Mouse (Mus musculus): ENCODE measurements around the gene Auh. TPM values are rescaled to one million over a fixed set of nuclear protein-coding genes. Genes with fewer than 3 reads are reported as not detected.

The Auh gene
- polyA plus RNA-seq, 1 experiment from 2014 or later, result 45.1 TPM

DNA sequence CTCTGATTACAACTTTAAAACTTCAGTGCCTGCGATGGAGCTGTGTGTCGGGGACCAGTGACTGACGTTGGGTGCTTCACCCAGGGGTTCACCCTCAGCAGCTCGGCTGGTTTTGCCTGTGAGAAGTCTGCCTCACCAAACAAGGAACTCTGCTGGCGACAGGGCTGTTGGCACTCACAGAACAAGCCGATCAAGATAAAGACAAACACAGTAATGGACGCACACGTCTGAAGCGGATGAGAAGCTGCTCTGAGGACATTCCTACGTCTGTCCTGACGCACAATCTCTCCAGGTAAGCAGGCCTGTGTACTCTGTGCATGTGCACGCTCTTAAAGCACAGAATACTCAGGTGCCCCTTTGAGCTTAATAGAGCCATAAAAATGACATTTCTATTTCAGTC lies 71.1 kb downstream of the Auh start:
- ATAC-seq, result 0 out of 2 replicates have a peak, but pooled peaks have one; percentile 23
- WGBS, result 69% methylated on average over 12 of the region's 12 CpGs
- H3K4me3 ChIP-seq (ENCODE audit: low read length), result no peak overlapping the region

DNA sequence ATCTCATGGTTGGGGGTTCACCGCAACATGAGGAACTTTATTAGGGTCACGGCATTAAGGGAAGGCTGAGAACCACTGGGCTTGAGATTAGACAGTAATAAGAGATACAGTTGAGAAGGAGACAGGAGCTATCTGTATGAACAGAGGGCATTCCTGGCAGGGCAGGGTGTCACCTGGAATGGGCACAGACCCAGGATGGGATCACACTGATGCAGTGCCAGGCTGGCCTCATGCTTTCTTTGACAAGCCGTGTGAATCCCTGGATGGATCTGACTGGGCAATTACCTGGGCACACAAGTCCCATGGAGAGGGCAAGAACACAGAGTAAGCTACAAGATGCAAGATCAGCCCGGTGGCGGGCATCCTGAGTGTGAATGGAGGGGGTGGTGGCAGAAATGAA lies 71.7 kb downstream of the Auh start:
- 94% methylated on average over 5 of the region's 5 CpGs for WGBS
- Histone ChIP-seq H3K27me3 (replicated peaks; ENCODE audit: control insufficient read depth, insufficient read depth, low read length) (no peaks in the 10 kb centered on the region), H3K9me3 (ENCODE audit: control insufficient read depth, low read length) (no peaks in the 10 kb centered on the region), H3K36me3 (ENCODE audit: control insufficient read depth, insufficient read depth, low read length) (no peaks in the 10 kb centered on the region), H3K4me1 (ENCODE audit: control insufficient read depth, insufficient read depth, low read length) (no peaks in the 10 kb centered on the region; the same call in 1 of the 2 replicates), H3K4me3 (ENCODE audit: low read length) (no peak overlapping the region), H3K27ac (ENCODE audit: low read length) (no peak overlapping the region), H3K9ac (ENCODE audit: low read depth, low read length) (no peak overlapping the region), H3K4me2 (ENCODE audit: low read depth, low read length) (no peak overlapping the region)
- no peak for ATAC-seq

More for the DNA sequence above, 71.1 kb downstream of the Auh start:
- H3K9me3 ChIP-seq (ENCODE audit: control insufficient read depth, low read length), result no peaks in the 10 kb centered on the region
- no peaks in the 10 kb centered on the region for H3K36me3 ChIP-seq (ENCODE audit: control insufficient read depth, insufficient read depth, low read length)
- no peaks in the 10 kb centered on the region for H3K27me3 ChIP-seq (replicated peaks; ENCODE audit: control insufficient read depth, insufficient read depth, low read length)
- no peak overlapping the region for H3K27ac ChIP-seq (ENCODE audit: low read length)
- no peaks in the 10 kb centered on the region; the same call in 1 of the 2 replicates for H3K4me1 ChIP-seq (ENCODE audit: control insufficient read depth, insufficient read depth, low read length)
- no peak overlapping the region for H3K9ac ChIP-seq (ENCODE audit: low read depth, low read length)
- no peak overlapping the region for H3K4me2 ChIP-seq (ENCODE audit: low read depth, low read length)

GRCm38 (mm10) chr13:52853536-52853935 lies 75.9 kb downstream of the Auh start:
- no peak for ATAC-seq
- H3K27ac ChIP-seq (ENCODE audit: low read length), result no peak overlapping the region
- no peaks in the 10 kb centered on the region for H3K27me3 ChIP-seq (replicated peaks; ENCODE audit: control insufficient read depth, insufficient read depth, low read length)
- no peak overlapping the region for H3K4me2 ChIP-seq (ENCODE audit: low read depth, low read length)
- H3K9me3 ChIP-seq (ENCODE audit: control insufficient read depth, low read length), result no peaks in the 10 kb centered on the region
- H3K4me3 ChIP-seq (ENCODE audit: low read length), result no peak overlapping the region
- H3K9ac ChIP-seq (ENCODE audit: low read depth, low read length), result no peak overlapping the region
- peaks cover 6% of the 10 kb centered on the region; the same call in 1 of the 2 replicates for H3K4me1 ChIP-seq (ENCODE audit: control insufficient read depth, insufficient read depth, low read length)
- no peaks in the 10 kb centered on the region for H3K36me3 ChIP-seq (ENCODE audit: control insufficient read depth, insufficient read depth, low read length)
- 63% methylated on average over 1 of the region's 1 CpGs for WGBS

DNA sequence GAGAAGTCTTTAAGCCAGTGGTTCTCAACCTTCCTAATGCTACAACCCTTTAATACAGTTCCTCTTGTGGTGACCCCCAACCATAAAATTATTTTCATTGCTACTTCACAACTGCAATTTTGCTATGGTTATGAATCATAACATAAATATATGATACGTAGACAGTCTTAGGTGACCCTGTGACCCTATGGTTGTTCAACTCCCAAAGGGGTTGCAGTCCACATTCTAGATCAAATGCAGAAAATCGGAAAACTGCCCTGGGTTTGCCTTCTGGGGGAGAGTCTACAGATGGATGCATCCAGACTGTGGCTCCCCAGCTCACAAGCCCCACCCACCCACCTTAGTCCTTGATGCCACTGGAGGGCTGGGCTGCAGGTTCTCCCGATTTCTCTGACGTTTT lies 77.6 kb downstream of the Auh start:
- H3K9me3 ChIP-seq (ENCODE audit: control insufficient read depth, low read length), result no peaks in the 10 kb centered on the region

GRCm38 (mm10) chr13:52850024-52850723 lies 79.3 kb downstream of the Auh start:
- H3K27me3 ChIP-seq (replicated peaks; ENCODE audit: control insufficient read depth, insufficient read depth, low read length), result no peaks in the 10 kb centered on the region
- WGBS, result 72% methylated on average over 15 of the region's 15 CpGs
- no peak overlapping the region for H3K4me3 ChIP-seq (ENCODE audit: low read length)
- H3K36me3 ChIP-seq (ENCODE audit: control insufficient read depth, insufficient read depth, low read length), result no peaks in the 10 kb centered on the region
- H3K9me3 ChIP-seq (ENCODE audit: control insufficient read depth, low read length), result no peaks in the 10 kb centered on the region
- H3K4me1 ChIP-seq (ENCODE audit: control insufficient read depth, insufficient read depth, low read length), result peaks cover 6% of the 10 kb centered on the region; the same call in 1 of the 2 replicates
- ATAC-seq, result peak; percentile 76
- H3K9ac ChIP-seq (ENCODE audit: low read depth, low read length), result no peak overlapping the region
- no peak overlapping the region for H3K4me2 ChIP-seq (ENCODE audit: low read depth, low read length)
- H3K27ac ChIP-seq (ENCODE audit: low read length), result no peak overlapping the region

More for the DNA sequence above, 77.6 kb downstream of the Auh start:
- no peak overlapping the region for H3K4me3 ChIP-seq (ENCODE audit: low read length)
- peaks cover 6% of the 10 kb centered on the region; the same call in 1 of the 2 replicates for H3K4me1 ChIP-seq (ENCODE audit: control insufficient read depth, insufficient read depth, low read length)
- no peak for ATAC-seq
- no peak overlapping the region for H3K4me2 ChIP-seq (ENCODE audit: low read depth, low read length)
- H3K27ac ChIP-seq (ENCODE audit: low read length), result no peak overlapping the region
- H3K27me3 ChIP-seq (replicated peaks; ENCODE audit: control insufficient read depth, insufficient read depth, low read length), result no peaks in the 10 kb centered on the region
- WGBS, result 81% methylated on average over 4 of the region's 4 CpGs
- no peaks in the 10 kb centered on the region for H3K36me3 ChIP-seq (ENCODE audit: control insufficient read depth, insufficient read depth, low read length)
- H3K9ac ChIP-seq (ENCODE audit: low read depth, low read length), result no peak overlapping the region

- no peaks in the 10 kb centered on the region for H3K36me3 ChIP-seq (ENCODE audit: control insufficient read depth, insufficient read depth, low read length)
- H3K9ac ChIP-seq (ENCODE audit: low read depth, low read length), result no peak overlapping the region
- H3K4me1 ChIP-seq (ENCODE audit: control insufficient read depth, insufficient read depth, low read length), result peaks cover 6% of the 10 kb centered on the region; the same call in 1 of the 2 replicates
- ATAC-seq, result peak; percentile 31; the same call in 1 of the 2 replicates
- H3K9me3 ChIP-seq (ENCODE audit: control insufficient read depth, low read length), result no peaks in the 10 kb centered on the region
- 78% methylated on average over 9 of the region's 9 CpGs for WGBS
- H3K27ac ChIP-seq (ENCODE audit: low read length), result no peak overlapping the region
- no peak overlapping the region for H3K4me2 ChIP-seq (ENCODE audit: low read depth, low read length)
- no peak overlapping the region for H3K4me3 ChIP-seq (ENCODE audit: low read length)
- no peaks in the 10 kb centered on the region for H3K27me3 ChIP-seq (replicated peaks; ENCODE audit: control insufficient read depth, insufficient read depth, low read length)
Observed at GRCm38 (mm10) chr13:52849394-52849801, 80.1 kb downstream of the Auh start.

DNA sequence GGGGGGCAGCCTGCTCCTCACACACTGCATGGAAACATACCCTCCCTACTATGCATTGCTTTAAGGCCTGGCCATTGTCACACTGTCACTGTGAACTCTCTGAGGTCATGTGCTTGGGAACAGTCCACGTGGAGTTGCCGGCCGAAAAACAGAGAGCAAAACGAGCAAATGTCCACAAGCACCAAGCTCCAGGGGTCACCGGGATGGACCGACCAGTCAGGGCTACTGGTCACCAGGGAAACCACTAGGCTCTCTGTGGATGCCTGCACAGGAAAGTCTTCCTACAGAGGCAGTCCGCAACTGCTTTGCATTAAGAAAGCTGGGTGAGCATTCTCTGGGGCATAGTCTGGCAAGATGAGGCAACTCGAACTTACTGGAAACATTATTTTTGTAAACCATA lies 82.0 kb downstream of the Auh start:
- H3K36me3 ChIP-seq (ENCODE audit: control insufficient read depth, insufficient read depth, low read length), result no peaks in the 10 kb centered on the region
- no peaks in the 10 kb centered on the region for H3K9me3 ChIP-seq (ENCODE audit: control insufficient read depth, low read length)
- no peak overlapping the region for H3K4me2 ChIP-seq (ENCODE audit: low read depth, low read length)
- no peak for ATAC-seq
- H3K9ac ChIP-seq (ENCODE audit: low read depth, low read length), result no peak overlapping the region
- H3K27ac ChIP-seq (ENCODE audit: low read length), result no peak overlapping the region
- H3K4me1 ChIP-seq (ENCODE audit: control insufficient read depth, insufficient read depth, low read length), result peaks cover 17% of the 10 kb centered on the region
- no peak overlapping the region for H3K4me3 ChIP-seq (ENCODE audit: low read length)
- WGBS, result 75% methylated on average over 8 of the region's 8 CpGs
- no peaks in the 10 kb centered on the region for H3K27me3 ChIP-seq (replicated peaks; ENCODE audit: control insufficient read depth, insufficient read depth, low read length)

GRCm38 (mm10) chr13:52847071-52847470 lies 82.4 kb downstream of the Auh start:
- ATAC-seq, result no peak
- Histone ChIP-seq H3K9me3 (ENCODE audit: control insufficient read depth, low read length) (no peaks in the 10 kb centered on the region), H3K36me3 (ENCODE audit: control insufficient read depth, insufficient read depth, low read length) (no peaks in the 10 kb centered on the region), H3K27ac (ENCODE audit: low read length) (no peak overlapping the region), H3K4me3 (ENCODE audit: low read length) (no peak overlapping the region), H3K27me3 (replicated peaks; ENCODE audit: control insufficient read depth, insufficient read depth, low read length) (no peaks in the 10 kb centered on the region), H3K4me1 (ENCODE audit: control insufficient read depth, insufficient read depth, low read length) (peaks cover 17% of the 10 kb centered on the region), H3K9ac (ENCODE audit: low read depth, low read length) (no peak overlapping the region), H3K4me2 (ENCODE audit: low read depth, low read length) (no peak overlapping the region)
- 87% methylated on average over 17 of the region's 17 CpGs for WGBS

DNA sequence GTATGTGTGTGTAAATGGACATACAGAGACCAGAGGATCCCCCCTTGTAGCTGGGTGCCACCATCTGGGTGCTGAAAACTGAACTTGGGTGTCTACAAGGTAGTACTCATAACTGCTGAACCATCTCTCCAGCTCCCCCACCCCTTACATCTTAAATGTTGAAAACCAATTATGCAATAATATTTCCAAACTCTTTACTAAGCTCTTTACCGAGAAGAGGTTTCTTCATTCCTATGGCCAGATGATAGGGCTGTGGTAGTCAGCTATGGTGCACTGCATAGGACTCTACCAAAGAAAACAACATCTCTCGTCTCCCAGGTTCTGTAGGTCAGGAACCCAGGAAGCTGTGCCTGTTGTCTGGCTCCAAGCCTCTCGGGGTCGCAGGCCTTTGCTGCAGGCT lies 83.9 kb downstream of the Auh start:
- Histone ChIP-seq H3K36me3 (ENCODE audit: control insufficient read depth, insufficient read depth, low read length) (no peaks in the 10 kb centered on the region), H3K4me2 (ENCODE audit: low read depth, low read length) (no peak overlapping the region), H3K4me3 (ENCODE audit: low read length) (no peak overlapping the region), H3K9ac (ENCODE audit: low read depth, low read length) (no peak overlapping the region), H3K9me3 (ENCODE audit: control insufficient read depth, low read length) (no peaks in the 10 kb centered on the region), H3K27me3 (replicated peaks; ENCODE audit: control insufficient read depth, insufficient read depth, low read length) (no peaks in the 10 kb centered on the region), H3K4me1 (ENCODE audit: control insufficient read depth, insufficient read depth, low read length) (peaks cover 14% of the 10 kb centered on the region), H3K27ac (ENCODE audit: low read length) (no peak overlapping the region)
- 94% methylated on average over 4 of the region's 4 CpGs for WGBS
- no peak for ATAC-seq

Measured in intestine, embryonic 16.5 days (tissue).